Mouse (Mus musculus) layer of hippocampus, adult 11-12 months (tissue): ENCODE measurements at regions not wholly inside any gene's neighbourhood (a gene's known extent, or its start where the extent isn't known, plus 50 kb on each side); places are given as distances from the start of the nearest gene placed in this dataset.
A peak's percentile ranks its signal among the peaks of the same experiment; 100 is the strongest.

ENCODE experiments used
- DNase-seq: peaks from one replicate; pipeline ENCODE4 v3.0.0; 2022; ENCODE audit warnings: low spot score

DNA sequence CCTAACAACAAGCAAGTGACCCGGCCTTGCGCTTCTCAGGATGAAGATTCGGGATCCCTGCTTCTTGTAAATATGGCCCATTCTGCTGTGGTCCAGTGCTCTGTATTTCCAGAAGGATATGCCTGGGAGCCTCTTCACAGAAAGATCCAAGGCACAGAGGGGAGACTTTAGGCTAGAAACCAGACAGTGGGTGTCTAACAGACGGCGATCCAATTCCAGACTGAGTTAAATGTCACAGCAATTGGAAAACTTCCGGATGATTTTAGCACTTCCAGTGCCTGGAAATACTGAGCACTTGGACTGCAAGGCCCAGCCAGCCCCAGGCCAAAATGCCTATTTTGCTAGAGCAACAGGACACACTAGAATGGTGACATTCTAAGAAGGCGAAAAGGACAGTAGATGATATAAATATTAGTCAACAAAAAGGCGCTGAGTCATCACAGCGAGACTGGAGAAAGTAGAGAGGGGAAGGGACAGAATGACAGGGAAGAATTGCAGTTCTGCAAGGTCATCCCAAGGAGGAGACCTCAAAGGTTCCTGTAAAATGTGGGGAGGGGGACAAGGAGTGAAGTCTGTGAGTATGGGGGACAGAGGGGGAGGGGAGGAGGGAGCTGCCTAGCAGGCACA is 111.7 kb upstream of the Msx2 start:
- peak; percentile 4 for DNase-seq

DNA sequence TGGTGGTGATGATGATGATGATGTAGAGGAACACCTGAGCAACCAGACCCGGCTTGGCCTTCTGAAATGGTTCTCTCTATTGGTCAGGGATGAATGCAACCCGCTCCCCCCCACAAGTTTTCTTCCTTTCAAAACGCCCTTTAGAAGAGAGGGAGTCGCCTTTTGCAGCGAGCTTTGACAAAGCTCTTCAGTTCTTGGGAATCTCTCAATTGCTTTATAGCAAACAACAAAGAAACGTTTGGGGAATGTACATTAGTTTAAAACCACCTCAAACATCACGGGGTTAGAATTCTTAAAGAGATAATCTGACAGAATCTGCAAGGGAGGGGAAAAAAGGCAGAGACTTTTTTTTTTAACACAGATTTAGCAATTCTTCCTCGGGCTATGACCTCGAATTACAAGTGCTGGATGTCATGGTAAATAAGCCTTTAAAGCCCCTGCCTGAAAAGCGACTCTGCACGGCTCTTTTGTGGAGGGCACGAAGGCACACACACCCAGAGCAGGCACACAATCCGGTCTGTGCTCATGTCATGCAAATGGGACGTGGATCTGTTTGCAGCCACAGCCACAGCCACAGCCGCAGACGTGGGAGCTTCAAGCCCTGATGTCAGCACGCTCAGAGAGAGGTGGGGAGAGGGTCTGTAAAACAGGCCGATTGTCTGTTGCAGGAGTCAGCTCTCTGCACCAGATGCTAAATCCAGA is 81.2 kb upstream of the Msx2 start:
- DNase-seq: no peak

DNA sequence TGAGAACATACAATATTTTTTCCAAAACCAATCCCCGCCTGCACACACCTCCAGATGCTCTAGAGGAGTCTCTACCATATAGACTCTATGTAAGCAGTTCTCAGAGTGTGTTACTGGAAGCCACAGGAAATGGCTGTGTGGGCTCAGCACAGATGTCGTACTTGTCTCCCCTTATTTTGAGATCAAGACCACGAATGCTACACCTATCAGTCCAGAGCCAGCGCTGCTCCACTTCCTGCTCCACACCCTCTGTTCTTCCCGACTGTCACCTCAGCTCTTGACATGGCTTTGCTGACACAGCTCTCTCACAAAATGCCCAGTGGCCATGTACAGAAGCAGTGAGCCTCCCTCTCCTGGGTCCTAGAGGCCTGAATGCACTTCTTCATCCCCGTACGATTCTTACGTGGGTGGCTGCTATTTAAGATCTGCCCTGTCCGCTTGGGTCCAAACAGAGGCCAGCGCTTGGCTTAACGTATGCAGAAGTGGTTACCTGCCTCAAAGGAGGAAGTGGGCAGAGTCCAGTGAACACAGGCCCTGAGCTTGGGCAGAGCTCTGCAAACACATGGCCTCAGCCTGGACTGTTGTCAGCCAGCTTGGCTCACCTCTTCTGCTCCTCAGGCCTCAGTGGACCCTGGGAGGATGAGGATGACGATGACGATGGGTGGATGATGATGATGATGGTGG is 80.5 kb upstream of the Msx2 start:
- no peak for DNase-seq

DNA sequence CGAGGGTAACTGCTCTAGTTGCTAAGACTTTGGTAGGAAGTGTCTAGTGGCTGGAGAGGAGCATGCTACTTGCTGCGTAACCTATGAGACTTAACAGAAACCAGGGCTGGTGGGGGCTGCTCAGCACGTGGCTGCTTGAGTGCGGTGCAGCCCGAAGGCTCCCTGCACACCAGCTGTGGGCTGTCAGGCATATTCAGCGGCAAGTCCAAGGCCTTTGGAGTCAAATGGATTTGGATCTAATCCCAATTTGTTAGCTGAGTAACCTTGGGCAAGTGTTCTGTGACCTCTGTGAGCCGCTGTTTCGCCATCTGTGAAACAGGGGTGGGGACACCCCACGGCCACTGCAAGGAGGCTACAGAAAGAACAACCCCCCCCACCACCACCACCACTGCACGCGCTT is 75.5 kb upstream of the Msx2 start:
- no peak for DNase-seq

DNA sequence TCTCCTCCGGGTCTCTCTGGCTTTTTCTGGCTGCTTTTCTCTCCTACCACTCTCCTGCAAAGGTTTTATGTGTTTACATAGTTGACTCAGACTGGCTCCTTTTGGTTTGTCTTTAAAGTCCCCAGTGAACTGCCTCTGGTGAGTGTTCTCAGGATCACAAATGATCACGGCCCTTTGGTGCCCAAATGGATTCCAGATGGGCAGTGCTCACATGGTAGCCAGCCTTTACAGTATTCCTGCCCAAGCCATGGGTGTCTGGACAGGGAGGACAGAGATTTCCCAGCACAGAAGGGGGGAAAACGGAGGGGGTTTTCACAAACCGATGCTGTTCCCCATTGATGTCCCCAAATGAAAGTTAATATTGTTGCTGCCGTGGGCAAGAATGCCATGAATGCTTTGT is 70.4 kb upstream of the Msx2 start:
- DNase-seq: no peak

DNA sequence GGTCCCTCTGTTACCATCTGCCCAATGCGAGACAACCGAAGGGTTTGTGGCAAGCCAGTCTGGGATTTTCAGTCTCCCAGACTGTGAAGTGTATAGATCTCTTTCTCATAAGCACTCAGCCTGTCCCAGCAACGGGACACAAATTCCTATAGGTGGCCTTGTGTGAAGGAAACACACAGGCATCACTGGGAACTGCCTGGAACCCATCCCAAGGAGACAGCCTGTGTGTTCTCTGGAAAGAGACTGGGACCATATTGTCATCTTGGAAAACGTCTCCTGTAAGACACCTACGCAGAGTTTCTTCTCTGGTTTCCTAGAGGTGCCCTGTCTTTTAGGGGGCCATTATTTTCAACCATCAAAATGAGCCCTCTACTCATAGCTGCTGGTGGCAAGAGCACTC is 66.9 kb upstream of the Msx2 start:
- DNase-seq: peak; percentile 5

DNA sequence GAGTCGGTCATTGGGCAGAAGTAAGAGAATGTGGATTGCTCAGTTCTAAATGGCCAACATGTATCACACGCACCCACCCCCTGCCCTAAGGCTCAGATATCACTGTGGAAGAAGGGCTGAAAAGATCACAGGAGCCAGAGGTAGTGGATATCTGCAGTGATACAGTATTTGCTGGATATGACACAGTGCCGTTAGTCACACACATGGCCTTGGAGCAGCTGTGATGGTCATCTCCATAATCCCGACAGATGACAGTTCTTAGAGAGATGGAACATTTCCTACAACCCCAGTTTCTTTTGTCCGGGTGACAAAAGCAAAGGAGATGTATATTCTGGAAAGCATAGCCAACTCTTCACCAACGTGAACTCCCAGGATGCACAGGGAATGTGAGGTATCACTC is 65.1 kb upstream of the Msx2 start:
- no peak for DNase-seq

DNA sequence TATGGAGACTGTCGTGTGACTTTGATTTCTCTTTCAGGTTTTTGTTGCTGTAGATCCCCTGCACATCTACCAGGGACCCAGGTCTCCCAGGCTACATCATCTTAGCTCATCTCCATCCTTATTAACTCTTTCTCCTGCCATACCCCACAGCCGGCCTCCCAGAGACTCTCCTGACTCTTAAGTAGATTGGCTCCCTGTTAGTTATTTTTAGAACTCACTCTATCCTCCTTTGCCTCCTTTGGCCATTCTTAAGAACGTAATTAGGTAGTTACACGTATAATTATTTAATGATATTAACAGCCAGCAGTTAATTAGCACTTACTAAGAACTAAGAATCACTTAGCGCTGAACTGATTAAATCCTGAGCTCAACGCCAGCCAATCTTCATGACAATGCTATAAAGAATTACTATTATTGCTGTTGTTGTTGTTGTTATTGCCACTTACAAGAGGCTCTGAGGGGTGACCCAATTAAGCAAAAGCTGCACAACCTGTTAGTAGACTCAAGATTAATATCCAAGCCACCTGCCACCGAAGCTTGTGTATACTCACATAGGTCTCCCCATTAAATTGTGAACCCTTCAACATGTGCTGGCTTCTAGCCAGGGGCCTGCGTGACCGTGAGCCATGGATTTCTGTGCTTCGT is 63.0 kb upstream of the Msx2 start:
- DNase-seq: no peak

DNA sequence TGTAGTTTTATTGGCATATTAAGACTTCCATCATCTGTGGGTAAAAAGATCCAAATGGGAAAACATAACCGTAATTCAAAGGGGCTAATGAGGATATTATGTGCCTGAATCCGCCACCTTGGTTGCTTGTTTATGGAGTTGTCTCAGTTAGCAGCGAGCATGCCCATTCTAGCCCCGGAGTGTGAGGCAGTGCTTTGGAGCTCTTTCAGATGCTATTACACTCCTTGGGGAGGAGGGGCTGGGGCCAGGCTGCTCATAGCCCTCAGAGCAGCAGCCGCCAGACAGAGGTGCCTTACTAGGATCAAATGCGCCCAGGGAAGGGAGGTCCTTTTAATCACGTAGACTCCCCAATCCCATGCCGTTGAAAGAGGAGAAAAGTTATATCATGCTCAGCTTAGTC is 60.9 kb upstream of the Msx2 start:
- DNase-seq: no peak

DNA sequence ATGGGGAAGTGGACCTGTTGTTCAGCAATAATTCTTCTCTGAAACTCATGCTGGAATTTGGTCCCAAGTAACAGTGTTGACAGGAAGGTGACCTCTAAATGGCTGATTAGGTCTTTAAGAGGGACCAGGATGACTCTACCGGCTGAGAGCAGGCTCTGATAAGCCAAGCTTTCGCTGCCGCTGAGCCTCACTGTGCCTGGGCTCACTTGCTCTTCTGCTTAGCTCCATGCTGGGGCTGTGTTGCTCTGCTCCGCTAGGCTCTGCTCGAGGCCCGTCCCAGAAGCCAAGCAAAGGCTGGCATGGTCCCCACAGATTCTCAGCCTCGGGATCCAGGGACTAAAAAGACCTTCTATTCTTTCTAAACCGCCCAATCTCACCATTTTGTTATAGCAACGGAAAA is 54.0 kb upstream of the Msx2 start:
- no peak for DNase-seq

DNA sequence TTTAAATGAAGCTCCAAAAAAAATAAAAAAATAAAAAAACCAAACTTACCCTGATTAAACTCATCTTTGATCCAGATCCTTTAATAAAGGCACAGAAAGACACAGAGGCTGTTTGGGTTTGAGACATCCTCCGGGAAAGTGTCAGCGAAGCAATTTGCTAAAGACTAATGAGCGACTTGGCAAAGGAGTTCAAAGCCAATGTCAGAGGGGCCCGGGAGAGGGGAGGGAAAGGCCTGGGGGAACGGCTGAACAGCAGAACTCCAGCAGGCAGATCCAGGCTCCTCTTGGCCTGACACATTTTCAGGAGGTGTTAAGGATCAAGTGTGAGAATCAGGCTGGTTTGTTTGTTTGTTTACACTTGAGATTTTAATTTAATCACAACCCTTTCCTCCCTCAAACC is 49.9 kb upstream of the Msx2 start:
- DNase-seq: no peak
